Mouse (Mus musculus) stomach, postnatal 0 days (tissue): Measurements from ENCODE around the gene Chchd2. TPM values are rescaled to one million over a fixed set of nuclear protein-coding genes. Genes with fewer than 3 reads are reported as not detected.

ENCODE experiments used
- ATAC-seq: fragments of 200-750 bp; cut with Nextera tagmentation; 2 replicates; pipeline ENCODE4 v1.8.0; 2017; ENCODE audit not compliant: low FRiP score, low TSS enrichment
- DNase-seq: peaks from one replicate; pipeline ENCODE4 v3.0.0-alpha.2; 2016; ENCODE audit warnings: low spot score
- H3K27ac ChIP-seq: fragments of 300-500 bp; sonication (generic); replicated peaks from 2 replicates; pipeline ENCODE4 v1.5.1; 2014; ENCODE audit warnings: mild to moderate bottlenecking, control low read depth
- H3K27me3 ChIP-seq: fragments of 300-500 bp; sonication (generic); 2 replicates; pipeline ENCODE4 v1.6.1; 2014; ENCODE audit warnings: low read length; ENCODE audit not compliant: control insufficient read depth, insufficient read depth
- H3K36me3 ChIP-seq: fragments of 300-500 bp; sonication (generic); 2 replicates; pipeline ENCODE4 v1.6.1; 2014; ENCODE audit warnings: low read length, mixed read lengths; ENCODE audit not compliant: control insufficient read depth, insufficient read depth
- H3K4me1 ChIP-seq: fragments of 300-500 bp; sonication (generic); replicated peaks from 2 replicates; pipeline ENCODE4 v1.6.1; 2014; ENCODE audit warnings: antibody characterized with exemption; ENCODE audit not compliant: control insufficient read depth, insufficient read depth
- H3K4me2 ChIP-seq: fragments of 300-500 bp; sonication (generic); replicated peaks from 2 replicates; pipeline ENCODE4 v1.6.1; 2014; ENCODE audit warnings: low read depth, mild to moderate bottlenecking, control low read depth, moderate library complexity
- H3K4me3 ChIP-seq: fragments of 300-500 bp; sonication (generic); 2 replicates; pipeline ENCODE4 v1.5.1; 2014; ENCODE audit warnings: low read depth, low read length, control low read depth
- H3K9ac ChIP-seq: fragments of 300-500 bp; sonication (generic); 2 replicates; pipeline ENCODE4 v1.6.1; 2014; ENCODE audit warnings: mild to moderate bottlenecking, low read length, control low read depth, mixed read lengths
- H3K9me3 ChIP-seq: fragments of 300-500 bp; sonication (generic); 2 replicates; pipeline ENCODE4 v1.6.1; 2016; ENCODE audit warnings: low read length; ENCODE audit not compliant: control insufficient read depth
- CTCF ChIP-seq: IDR thresholded peaks from 2 replicates; pipeline ENCODE4 v1.5.1; 2016; ENCODE audit warnings: antibody characterized with exemption, low read depth, mild to moderate bottlenecking, moderate library complexity
- EP300 ChIP-seq: optimal IDR thresholded peaks from 2 replicates; pipeline ENCODE3; 2016; ENCODE audit warnings: antibody characterized with exemption
- WGBS: fragments of 180-500 bp; shearing (Covaris S2); extraction: QIAGEN DNeasy Blood & Tissue Kit; methylation state at CpG from one replicate; pipeline ENCODE4 v1.1.7; 2014; 5-methylcytosine and 5-hydroxymethylcytosine counted together
- polyA plus RNA-seq: library from polyadenylated mRNA; unstranded; fragments of >200 nt; fragmentation: Nextera tagmentation; extraction: Ambion mirVana; gene quantifications from 2 replicates; pipeline ENCODE4 v1.2.1, GENCODE M21; 2015

Gene Chchd2
- 906 and 964 TPM in 2 replicates for polyA plus RNA-seq

DNA sequence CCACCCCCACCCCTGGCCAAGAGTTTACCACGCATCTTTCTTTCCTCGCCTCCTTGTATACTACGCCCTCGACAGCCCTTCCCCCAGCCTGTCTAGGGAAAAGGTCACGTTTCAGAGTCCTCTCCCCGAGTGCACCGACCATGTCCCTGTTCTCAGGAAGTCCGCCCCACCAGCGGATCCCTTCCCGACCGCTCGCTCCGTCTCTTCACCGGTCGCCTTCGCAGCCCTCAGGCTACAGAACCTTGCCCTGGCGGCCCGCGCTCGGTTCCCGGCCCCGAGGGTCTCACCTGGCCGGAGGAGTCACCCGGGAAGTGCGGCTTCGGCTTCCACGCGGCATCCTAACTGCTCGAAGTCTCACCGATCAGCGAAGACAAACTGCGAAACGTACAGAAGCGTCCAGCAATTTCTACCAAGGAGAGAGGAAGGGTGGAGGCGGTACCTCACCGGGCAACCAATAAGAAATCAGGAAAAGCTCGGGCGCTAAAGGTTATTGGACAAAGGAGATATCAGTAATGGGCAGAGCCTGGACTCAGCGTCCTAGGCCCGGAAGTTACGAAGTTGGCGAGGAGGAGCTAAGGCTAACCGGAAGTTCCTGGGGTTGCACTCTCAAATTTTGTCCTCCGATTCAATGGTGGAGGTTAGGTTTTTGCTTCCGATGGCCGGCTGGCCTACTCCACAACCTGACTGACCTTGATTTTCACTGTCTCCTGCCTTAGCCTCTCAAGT lies at the start of gene Chchd2:
Chchd2 (minus strand) TSS at position 560 of the 726 bp plus-strand sequence.
- ATAC-seq: peak; percentile 99
- TF ChIP-seq EP300: peak; percentile 87
- TF ChIP-seq CTCF: no peak

DNA sequence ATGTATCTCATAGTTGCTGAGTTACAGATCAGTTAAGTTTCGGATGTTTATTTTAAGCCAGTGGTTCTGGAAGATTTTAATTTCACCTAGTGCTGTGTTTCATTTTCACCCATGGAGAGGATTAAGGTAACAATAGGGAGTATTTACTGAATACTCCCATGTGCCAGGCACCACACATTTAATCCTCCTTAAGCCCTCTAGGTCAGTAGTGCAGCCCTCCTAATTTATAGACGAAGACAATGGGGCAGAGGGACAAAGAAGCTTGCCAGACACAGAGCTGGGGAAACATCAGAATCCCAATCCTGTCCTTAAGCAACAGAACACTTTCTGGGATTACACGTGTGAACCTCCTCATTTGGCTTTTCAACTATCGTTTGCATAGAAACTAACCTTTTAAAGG lies 49.7 kb upstream of the Chchd2 start:
- no peak overlapping the region for H3K9ac ChIP-seq
- no peak overlapping the region for H3K4me3 ChIP-seq
- H3K9me3 ChIP-seq: no peaks in the 10 kb centered on the region
- H3K36me3 ChIP-seq: no peaks in the 10 kb centered on the region
- WGBS: 50% methylated on average over 4 of the region's 4 CpGs
- H3K4me2 ChIP-seq: no peak overlapping the region
- no peaks in the 10 kb centered on the region for H3K4me1 ChIP-seq
- H3K27ac ChIP-seq: no peak overlapping the region
- no peak for TF ChIP-seq CTCF
- TF ChIP-seq EP300: no peak
- H3K27me3 ChIP-seq: no peaks in the 10 kb centered on the region
- DNase-seq (no peak), ATAC-seq (no peak)

More for the DNA sequence above, at the start of gene Chchd2:
- no peaks in the 10 kb centered on the region for H3K27me3 ChIP-seq
- no peaks in the 10 kb centered on the region for H3K9me3 ChIP-seq
- no peaks in the 10 kb centered on the region for H3K4me1 ChIP-seq
- H3K9ac ChIP-seq: peak within 1 kb of the TSS; percentile 86
- peak within 1 kb of the TSS; percentile 97 for H3K27ac ChIP-seq
- WGBS: under 1% methylated on average over 46 of the region's 46 CpGs
- H3K4me3 ChIP-seq: peak within 1 kb of the TSS; percentile 70
- peak within 1 kb of the TSS; percentile 60 for H3K4me2 ChIP-seq
- H3K36me3 ChIP-seq: no peaks in the 10 kb centered on the region
- DNase-seq: peak; percentile 92

DNA sequence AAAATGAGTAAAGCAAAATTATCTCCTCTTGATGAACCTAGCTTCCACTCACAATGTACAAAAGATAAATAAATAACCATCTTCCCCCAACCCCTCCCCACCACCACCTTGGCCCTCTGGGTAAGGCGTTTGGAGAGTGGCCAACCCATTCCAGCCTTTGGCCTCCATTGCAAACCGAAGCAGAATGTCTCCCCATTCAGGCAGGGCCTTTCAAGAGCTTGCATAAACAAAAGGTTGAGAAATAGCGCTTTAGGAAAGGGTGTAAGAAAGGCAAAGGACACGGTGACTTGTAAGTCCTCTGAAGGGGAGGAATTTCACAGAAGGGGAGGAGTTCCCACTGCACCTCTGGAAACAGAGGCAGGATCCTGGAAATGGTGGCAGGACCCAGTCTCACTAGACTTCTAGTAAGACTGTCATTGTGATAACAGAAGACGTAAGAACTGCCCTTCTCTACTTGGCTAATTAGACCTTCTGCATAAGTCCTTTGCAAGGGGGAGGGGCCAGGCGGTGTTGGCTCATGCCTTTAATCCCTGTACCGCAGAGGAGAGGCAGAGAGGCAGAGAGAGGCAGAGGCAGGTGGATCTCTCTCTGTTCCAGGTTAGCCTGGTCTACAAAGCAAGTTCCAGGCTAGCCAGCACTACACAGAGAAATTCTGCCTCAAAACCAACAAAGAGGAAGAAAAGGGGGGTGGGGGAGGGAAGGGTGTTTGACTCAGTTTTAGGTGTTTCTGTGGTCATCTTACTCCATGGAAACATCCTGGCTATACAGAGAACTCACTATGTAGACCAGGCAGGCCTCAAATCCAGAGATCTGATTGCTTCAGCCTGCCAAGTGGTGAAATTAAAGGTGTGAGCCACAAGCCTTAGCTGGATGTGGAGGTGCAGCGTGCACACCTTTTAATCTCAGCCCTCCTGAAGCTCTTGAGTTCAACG lies 42.9 kb upstream of the Chchd2 start:
- no peaks in the 10 kb centered on the region for H3K4me1 ChIP-seq
- H3K27ac ChIP-seq: no peak overlapping the region
- no peaks in the 10 kb centered on the region for H3K27me3 ChIP-seq
- no peaks in the 10 kb centered on the region for H3K9me3 ChIP-seq
- H3K4me2 ChIP-seq: no peak overlapping the region
- H3K4me3 ChIP-seq: no peak overlapping the region
- peak; percentile 59 for ATAC-seq
- no peak overlapping the region for H3K9ac ChIP-seq
- TF ChIP-seq EP300 (no peak), CTCF (no peak)
- no peaks in the 10 kb centered on the region for H3K36me3 ChIP-seq
- peak; percentile 27 for DNase-seq
- WGBS: 35% methylated on average over 9 of the region's 9 CpGs

DNA sequence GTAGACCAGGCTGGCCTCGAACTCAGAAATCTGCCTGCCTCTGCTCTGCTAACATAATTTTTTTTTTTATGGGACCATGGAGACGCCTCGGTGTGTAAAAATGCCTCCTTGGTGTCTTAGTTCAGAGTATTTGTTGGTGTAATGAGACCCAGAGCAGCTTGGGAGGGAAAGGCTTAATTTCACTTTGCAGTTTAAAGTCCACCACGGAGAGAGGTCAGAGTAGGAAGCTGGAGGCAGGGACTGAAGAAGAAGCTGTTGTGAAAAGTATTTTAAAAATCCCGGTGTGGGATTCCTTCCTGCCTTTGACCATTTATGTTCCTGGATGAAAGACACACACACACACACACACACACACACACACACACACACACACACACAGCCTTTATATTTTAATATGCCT lies 38.7 kb upstream of the Chchd2 start:
- no peak for DNase-seq
- TF ChIP-seq CTCF: no peak
- TF ChIP-seq EP300: no peak
- Histone ChIP-seq H3K4me2 (no peak overlapping the region), H3K36me3 (no peaks in the 10 kb centered on the region), H3K9me3 (no peaks in the 10 kb centered on the region), H3K4me3 (no peak overlapping the region), H3K9ac (no peak overlapping the region), H3K4me1 (no peaks in the 10 kb centered on the region), H3K27me3 (no peaks in the 10 kb centered on the region), H3K27ac (no peak overlapping the region)
- 71% methylated on average over 5 of the region's 5 CpGs for WGBS
- ATAC-seq: no peak

DNA sequence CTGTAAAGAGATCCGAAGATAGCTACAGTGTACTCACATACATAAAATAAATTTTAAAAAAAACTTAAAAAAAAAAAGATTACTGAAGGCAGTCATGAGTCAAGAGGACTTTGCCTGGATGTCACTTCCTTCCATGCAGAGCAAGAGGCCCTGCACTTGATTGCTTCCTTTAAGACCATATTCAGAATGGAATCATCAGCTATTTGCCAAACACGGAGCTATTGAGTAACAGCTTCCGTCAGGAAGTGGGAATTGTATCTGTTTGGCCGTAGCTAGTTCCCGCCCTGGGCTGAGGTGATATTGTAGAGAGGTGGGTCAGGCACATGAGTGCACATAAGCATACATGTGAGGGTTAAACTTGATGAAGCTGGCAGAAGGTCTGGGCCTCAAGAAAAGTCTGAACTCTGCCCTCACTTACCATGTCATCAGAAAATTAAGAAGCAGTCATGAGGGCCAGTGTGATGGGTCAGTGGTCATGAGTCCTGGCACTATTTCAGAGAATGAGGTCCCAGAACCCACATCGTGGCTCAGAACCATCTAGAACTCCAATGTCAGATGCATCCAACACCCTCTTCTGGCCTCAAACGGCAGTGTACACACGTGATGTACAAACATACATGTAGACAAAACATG lies 37.7 kb upstream of the Chchd2 start:
- ATAC-seq (peak; percentile 75; the same call in 1 of the 2 replicates), DNase-seq (no peak)
- H3K27me3 ChIP-seq: no peaks in the 10 kb centered on the region
- H3K9me3 ChIP-seq: no peaks in the 10 kb centered on the region
- no peak overlapping the region for H3K27ac ChIP-seq
- no peak overlapping the region for H3K4me3 ChIP-seq
- WGBS: 72% methylated on average over 8 of the region's 8 CpGs
- H3K4me2 ChIP-seq: no peak overlapping the region
- H3K4me1 ChIP-seq: no peaks in the 10 kb centered on the region
- H3K9ac ChIP-seq: no peak overlapping the region
- no peaks in the 10 kb centered on the region for H3K36me3 ChIP-seq
- no peak for TF ChIP-seq CTCF
- TF ChIP-seq EP300: no peak
